Mouse (Mus musculus) megakaryocyte, embryonic 14.5 days (primary cell): ENCODE data around the gene Pon3.

ENCODE experiments used
- FLI1 ChIP-seq: IDR thresholded peaks from 2 replicates; pipeline ENCODE4 v1.6.1; 2012; ENCODE audit warnings: low read length, inconsistent platforms, mixed read lengths
- GATA1 ChIP-seq: IDR thresholded peaks from 3 replicates; pipeline ENCODE4 v1.6.1; 2012; ENCODE audit warnings: mixed read lengths, low read length, inconsistent platforms, borderline replicate concordance

DNA sequence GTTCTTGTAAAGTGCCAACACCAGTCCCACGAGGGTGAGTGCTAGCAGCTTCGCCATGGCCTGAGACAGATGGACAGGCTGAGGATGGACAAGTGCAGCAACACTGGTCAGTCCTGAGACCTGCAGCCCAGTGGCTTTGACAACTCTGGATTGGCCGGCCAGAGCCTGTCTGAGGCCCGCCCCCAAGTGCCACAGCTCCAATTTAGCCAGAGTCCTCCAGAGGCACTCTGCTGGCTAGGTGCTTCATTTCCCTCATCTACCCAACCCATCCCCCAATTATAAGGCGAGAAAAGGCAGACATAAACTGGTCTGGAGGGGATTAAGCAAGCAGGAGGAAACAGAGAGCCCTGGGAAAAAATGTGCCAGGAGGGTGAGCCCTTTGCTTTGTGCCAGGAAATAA is 62.4 kb downstream of the Pon3 start, which contains the start of gene Pon1:
- TF ChIP-seq GATA1 (no peak), FLI1 (no peak)
